Mouse (Mus musculus) urinary bladder, postnatal 25 days (tissue): ENCODE results near the gene Fmnl2.

ENCODE experiments used
- DNase-seq: peaks from one replicate; pipeline ENCODE4 v3.0.0; 2022; ENCODE audit warnings: low spot score

Fmnl2 gene

DNA sequence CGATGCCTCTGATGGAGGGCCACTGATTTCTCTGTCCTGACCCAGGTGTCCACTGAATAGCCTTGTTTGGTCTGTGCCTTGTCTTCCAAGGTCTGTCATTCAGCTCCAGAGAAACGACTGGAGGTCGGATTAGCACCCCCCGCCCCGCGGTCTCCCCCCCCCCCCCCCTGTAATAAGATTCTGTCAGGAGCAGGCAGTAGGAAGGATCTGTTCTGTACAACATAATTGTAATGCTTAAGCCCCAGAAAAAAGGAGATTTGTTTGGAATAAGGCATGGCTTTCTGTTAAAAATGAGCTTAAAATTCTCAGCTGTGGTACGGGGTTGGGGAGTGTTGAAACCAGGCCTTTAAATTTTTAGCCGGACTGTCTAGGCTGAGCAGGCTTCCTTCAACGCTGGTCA is 181.1 kb downstream of the Fmnl2 start:
- no peak for DNase-seq

DNA sequence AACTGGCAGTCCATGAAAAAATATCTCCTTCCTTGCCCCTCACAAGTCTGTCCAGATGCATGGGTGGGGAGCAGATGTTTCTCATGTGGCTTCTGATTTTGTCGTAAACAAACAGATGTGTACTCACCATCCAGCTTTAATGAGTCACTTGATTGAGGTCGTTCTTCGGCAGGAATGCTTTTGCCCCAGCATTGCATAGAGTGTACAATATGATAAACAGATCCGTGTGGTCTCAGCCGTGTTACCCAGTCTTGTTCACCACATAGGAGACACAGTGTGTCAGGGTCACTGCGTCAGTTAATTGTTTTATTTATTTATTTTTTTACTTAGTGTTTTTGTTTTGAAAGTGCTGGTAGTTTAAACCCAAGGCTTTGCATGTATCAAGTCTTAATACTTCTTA is 189.4 kb downstream of the Fmnl2 start:
- no peak for DNase-seq

DNA sequence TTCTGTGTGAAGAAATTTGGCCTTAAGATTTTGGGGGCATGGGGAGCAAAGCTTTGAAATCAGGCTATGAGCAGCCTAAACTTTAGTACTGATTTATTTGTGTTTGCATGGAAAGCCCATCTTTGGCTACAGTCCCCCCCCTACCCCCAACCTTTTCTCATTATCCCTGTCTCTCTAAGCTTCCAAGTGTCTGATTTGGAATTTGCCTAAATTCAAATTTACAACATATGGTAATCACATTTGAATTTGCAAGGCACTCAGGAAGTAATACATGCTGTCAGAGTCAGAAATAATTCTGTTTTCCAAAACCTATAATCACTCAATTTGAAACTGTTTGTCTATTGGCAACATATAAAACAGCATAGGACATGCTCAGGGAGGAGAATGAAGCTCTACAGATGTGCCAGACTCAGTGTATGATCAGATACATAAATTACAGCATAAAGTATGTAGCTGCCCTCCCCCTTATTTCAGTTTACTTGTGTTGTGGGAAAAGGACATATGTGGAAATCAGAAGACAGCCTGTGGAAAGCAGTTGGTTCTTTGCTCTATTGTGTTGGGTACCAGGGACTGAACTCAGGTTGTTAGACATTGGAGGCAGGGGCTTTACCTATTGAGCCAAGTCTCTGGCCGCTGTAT is 190.2 kb downstream of the Fmnl2 start:
- DNase-seq: no peak

DNA sequence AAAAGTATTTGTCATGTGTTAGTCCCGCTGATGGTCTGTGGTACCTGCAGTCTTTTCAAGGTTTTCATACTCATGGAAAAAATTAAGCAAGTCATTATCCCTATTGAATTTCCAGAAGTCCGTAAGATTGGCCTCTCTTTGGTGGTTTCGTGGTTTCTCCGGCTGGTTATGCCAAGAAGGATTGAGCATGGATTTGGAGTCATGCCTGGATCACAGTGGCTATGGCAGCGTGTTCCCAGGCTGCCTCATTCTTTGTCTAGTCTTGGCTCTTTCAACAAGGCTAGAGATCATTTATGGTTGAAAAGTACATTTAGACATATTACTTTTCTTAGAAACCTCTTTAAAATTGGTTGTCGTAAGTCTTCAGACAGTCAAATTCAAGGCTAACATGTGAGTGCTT is 192.7 kb downstream of the Fmnl2 start:
- no peak for DNase-seq

DNA sequence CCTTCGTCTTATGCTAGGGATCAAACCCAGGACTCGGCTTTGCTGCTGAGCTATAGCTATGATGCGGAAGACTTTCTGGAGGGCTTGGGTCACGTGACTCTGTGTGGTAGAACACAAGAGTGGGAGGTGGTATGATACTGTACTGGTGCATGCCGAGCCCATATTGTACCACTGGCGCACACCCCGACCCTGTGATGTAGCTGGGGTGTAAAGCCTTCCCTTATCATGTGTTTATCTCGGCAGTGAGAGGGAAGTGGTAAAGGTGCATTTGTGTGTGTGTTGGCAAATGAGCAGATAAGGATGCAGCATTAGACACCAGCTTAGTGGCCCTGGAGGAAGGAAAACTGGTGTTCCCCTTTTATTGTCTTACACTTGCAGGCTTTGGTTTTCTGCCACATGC is 193.8 kb downstream of the Fmnl2 start:
- DNase-seq: no peak

DNA sequence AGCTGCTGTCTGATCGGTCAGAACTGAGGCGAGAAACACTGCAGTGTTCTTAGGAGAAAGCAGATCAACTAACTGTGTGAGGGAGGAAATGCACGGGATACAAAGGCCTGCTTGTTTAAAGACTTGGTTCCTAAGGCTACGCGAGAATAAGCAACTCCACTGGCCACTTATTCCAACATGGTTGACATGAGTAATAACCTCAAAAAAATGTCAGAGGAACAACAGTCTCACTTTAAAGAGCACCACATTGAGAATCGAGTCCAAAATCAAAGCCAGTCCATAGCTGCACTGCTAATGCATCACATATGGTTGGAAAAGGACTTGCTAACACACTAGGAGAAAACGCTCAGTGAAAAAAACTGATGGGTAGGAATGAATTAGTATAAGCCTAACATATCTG is 196.1 kb downstream of the Fmnl2 start:
- DNase-seq: no peak

DNA sequence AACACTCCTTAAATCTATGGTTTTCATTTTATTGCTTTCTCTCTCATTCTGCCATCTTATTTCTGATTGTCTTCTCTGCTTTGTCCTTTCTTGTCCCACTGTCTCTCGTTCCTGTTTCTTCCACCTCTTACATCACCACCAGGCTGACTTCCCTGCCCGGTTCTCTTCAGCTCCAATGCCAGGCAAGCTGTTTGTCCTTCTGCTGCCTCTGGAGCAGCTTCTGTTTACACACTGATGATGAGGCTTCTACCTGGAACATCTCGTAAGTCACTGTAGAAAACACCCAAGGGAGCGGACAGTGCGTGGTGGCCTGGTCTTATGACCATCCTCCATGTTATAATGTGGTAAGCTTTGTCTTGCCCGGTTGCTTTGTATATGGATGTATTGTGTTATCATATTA is 198.9 kb downstream of the Fmnl2 start:
- no peak for DNase-seq

DNA sequence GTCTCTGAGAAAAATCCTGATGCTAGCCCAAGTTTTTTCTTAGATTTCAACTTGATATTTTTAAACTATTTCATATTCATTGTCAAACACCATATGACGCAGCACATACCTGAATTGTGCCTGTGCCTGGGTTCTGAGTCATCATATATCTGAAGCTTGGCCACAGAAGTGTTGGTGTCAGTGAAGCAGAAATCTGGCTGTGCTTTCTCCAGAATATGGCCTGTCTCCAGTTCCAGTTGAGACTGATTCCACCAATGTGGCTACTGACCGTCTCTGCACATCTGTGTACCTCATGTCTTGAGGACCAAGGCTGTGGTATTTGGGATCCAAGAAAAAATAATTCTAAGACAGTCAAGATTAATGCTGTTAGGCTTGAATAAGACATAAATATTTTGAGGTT is 199.6 kb downstream of the Fmnl2 start:
- no peak for DNase-seq

DNA sequence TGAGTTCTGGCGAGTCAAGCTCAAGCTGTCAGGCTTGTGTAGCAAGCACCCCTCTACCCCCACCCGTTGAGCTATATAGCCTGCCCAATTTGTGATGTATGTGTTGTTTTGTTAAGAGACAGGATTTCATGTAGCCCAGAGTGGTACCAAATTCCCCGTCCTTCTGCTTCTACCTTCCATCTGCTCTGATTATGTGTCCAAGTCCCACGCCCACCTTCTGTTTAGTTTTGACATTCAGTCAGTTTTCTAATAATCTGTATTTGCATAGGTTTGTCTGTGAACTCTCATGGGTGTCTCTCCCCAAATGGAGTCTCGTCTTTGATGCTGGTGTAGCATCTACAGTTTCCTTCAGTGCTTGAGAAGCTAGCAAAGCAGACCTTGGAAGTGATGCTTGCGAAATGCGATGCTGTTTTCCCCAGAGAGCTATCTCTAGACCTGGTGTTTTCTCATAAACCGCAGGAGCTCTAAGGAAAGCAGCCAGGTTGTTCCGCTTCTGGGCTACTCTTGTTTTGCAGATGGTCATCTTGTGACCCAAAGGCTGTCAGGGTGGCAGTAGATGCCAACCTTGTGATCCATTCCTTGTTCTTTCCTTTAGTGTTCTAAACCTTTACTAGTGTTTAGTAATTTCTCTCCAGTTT is 203.8 kb downstream of the Fmnl2 start:
- no peak for DNase-seq

DNA sequence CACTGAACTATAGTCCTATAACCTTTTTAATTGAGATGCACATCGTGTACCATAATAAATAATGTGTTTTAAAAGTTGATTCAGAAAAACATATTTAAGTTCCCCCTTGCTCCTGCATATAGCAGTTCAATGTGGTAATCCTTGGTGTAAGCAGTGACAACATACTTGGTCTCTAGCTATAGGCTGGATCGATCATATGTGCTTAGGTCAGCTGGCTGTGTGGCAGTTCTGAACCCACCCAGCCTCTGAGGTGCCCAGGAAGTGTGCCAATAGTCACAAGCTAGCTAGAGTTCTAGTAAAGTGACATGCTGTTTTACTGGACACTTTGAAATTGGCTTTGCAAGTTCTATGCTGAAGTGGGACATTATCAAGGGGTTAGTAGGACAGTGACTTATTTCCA is 209.3 kb downstream of the Fmnl2 start:
- DNase-seq: no peak

DNA sequence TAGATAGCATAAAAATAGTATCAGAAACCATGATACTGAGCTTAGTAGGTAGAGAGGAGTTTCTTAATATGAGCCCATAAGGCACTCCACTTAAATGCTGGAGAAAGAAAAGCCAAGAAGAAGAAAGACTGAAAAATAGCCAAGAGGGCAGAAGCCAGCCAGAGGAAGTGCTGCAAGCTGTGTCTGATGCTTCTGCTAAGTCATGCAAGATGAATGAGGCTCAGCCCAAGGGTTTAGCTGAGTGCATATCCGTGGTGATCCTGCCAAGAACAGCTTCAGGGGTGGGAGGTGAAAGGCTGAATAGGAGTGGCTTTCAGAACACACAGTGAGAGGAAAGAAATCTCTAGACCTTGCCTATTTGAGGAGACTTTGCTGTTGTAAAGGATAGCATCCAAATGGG is 212.9 kb downstream of the Fmnl2 start:
- peak; percentile 6 for DNase-seq

DNA sequence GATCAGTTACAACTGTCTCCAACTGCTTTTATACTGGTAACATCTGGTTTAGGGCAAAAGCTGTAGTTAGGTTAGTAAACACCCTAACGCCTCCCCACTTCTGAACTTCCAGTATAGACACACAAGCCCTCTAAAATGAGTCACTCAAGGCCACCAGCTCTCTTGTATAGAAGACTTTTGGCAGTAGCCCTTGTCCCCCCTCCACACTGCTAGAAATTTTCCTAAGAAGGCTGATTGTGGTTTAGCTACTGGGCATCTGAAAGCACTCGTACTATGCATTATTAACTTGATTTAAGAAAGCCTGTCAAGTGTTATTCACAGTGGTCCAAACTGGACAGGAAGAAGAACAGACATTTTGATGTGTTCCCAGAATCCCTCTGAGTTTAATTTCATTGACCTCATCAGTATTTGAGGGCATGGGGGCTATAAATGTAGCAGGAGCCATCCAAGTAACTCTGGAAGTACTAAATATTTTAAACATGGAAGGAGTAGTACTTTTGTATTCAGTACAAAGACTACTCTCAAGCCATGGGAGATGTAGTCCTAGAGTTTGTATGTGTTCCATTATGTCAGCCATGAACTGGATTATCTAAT is 222.1 kb downstream of the Fmnl2 start:
- no peak for DNase-seq

DNA sequence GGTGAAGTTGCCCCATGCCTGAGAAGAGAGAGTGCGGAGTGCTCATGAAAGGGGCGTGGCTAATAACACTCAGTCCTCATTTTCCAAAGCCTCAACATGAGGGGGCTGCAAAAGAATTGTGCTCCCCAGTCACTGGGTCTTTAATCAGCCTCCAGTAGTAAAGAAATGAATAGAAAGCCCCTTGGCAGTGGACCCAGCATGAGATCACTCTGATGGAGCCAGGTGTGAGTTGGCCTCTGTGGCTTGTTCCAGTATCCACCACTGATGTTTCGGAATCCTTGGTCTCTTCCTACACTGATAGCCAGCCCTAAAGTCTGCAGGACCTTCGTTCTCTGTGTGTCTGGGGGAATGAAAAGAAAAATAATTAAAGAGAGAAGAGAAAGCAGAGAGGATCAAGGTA is 224.4 kb downstream of the Fmnl2 start:
- no peak for DNase-seq

DNA sequence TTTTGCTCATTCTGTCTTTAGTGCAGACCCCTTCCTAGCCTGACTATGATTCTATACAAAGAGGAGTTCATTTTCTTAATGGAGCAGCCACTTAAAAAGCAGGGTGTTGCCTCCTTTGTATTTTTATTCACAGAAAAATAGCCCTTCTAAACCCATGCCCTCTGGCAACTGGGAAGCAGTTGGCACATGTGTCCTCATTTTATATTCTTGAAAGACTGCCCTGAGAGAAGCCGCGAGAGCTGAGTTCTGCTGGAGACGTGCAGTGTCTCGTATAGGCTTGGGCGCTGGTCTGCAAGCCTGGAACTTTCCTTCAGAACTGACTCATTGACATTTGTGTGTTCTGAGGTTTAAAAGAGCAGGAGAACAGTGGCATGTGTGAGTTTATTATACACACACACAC is 224.8 kb downstream of the Fmnl2 start:
- no peak for DNase-seq

DNA sequence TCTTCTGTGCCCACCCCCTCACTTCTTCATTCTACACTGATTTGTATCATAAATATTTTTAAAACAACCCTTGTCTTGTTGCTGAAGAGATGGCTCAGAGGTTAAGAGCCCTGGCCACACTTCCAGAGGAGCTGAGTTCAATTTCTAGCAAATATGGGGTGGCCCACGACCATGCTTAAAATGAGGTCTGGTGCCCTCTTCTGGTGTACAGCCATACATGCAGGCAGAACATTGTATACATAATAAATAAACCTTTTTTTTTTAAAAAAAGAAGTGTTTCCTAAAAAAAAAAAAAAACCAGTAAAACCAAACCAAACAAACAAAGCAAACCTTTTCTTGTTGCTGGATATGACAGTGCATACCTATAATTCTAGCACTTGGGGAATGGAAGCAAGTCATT is 225.6 kb downstream of the Fmnl2 start:
- no peak for DNase-seq

DNA sequence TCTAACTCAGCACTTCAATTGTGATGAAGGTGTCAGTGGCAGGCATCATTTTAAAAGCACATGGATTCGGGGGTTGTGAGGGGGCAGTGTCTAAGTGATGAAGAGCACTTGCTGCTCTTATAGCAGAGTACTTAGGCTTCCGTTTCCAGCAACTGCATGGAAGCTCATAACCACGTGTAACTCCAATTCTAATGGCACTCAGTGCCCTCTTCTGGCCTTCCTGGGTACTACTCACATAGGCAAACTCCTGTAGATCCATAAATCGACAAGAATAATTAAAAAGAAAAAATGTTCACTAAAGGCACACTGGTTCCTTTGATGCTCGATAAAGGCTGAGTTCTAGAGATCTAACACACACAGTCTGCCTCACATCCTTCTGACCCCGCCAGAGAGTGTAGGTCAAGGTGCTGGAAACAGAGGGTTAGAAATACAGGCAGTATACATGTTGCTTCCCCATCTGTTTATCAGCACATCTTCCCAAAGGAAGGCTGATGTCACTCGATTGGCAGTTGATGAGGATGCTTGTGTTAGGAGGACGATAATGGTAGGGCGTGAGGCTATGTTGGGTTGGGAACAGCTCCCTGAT is 228.1 kb downstream of the Fmnl2 start:
- peak; percentile 42 for DNase-seq

DNA sequence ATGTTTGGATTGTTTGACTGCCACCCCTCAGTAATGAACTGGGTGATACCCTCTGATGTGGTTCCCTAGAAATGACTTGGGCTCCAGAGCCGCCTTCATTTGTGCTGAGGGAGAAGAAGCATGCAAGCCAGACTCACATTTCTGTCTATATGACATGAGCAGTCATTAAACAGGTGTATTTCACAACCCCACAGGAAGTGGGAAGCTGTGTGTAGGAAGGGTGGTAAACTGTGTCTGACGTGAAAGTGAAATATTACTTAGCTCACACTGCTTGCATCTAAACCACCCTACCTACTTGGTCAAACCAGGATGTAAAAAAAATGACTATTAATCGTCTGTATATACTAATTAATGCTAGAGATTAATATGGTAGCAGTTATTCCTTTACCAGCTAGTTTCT is 231.1 kb downstream of the Fmnl2 start:
- DNase-seq: no peak

DNA sequence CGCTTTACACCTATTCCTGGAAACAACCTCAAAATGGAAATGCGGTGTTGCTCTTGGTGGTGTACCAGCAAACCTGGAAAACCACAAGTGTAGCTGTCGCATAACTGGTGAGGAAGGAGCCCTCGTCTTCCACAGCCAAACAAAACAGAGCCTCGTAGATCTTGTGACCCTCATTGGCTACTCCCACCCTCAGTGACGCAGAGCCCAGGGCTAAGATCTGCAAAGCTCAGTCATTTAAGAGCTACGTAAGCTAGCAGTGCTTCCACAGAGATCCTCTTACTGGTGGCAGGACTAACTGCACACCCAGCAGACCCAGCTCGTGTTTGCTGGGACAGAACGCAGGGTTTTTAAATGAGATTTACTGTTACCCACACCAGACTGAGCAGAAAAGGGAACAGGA is 237.4 kb downstream of the Fmnl2 start:
- no peak for DNase-seq

DNA sequence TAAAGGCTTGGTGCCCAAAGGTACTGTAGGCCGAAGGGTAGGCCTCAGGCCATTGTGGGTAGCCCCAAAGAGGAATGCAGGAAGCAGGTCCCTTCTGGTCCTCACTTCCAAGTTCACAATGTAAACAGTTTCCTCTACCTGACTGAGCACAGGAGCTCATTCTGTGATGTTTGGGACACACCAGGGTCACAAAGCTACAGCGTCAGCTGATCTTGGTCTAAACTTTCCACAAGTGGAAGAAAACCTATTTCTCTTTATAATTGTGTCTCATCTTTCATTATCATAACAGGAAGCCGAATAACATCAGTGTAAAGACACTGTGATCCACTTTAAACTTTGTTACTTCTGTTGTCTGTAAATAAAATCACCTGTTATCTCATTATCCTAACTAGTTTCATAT is 237.8 kb downstream of the Fmnl2 start:
- no peak for DNase-seq

DNA sequence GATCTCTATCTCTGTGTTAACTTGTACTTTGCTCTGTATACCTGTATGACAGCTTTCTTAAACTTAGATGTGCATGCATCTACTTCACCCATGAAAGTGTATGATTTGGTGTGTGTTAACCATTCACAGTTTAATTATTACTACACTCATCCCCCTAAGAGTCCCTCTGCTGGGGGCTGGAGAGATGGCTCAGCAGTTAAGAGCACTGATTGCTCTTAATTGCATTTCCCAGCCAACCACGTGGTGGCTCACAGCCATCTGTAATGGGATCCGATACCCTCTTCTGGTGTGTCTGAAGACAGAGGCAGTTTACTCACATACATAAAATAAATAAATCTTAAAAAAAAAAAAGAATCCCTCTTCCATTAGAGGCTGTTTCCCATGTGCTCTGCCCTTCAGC is 242.4 kb downstream of the Fmnl2 start:
- DNase-seq: no peak

DNA sequence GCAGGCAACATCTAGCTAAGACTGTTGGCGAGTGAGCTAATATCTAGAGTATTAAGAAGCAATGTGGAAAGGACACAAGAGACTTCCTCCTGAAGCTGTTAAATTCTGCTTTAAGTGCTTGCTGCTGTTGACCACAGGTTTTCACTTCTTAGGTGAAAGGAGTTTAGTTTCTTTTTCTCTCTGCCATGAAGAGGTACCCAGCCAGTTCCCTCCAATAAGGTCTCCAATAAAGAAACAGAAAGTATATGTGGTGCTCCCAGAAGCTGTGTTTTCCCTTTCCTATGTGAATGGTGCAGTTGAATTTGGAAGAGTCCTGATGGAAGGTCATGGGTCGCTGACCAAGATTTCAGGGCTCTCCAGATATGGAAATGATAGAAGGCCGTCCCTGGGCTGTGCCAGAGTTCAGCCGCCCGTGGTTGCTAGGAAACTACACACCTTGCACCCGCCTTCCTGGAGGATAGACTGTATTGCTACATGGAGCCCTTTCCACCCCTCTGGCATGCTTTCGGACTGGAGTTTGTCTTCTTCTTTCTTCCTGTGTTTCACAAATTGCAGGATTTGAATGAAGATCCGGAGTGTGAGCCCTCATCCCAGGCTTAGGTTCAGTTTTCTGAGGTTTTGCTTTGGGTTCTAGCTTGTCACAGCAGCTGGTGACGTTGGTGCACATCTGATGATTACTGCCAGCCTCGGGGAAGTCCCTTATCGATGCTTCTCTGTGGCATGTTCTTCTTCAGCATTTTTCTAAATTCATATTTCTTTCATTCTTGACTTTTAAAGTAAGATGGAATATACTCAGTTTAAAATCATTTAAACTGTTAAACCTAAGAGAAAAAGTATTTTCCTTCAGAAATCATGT is 244.5 kb downstream of the Fmnl2 start:
- no peak for DNase-seq

DNA sequence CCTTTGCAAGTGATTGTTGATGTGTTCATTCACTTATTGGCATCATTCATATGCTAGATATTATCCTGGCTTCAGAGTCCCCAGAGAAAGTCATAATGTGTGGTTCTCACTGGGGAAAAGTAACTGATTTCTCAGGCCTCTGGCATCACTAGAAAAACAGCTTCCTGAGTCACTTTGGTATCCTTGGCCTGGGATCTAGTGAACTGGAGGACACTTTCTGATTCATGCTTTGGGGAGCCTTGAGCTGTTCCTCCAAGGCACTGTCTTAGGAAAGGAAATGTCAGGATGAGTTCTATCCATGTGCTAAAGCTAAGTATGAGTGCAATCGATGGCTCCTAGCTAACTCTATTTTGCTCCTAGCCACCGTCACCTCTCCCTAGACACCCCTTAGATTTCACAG is 245.2 kb downstream of the Fmnl2 start:
- no peak for DNase-seq

DNA sequence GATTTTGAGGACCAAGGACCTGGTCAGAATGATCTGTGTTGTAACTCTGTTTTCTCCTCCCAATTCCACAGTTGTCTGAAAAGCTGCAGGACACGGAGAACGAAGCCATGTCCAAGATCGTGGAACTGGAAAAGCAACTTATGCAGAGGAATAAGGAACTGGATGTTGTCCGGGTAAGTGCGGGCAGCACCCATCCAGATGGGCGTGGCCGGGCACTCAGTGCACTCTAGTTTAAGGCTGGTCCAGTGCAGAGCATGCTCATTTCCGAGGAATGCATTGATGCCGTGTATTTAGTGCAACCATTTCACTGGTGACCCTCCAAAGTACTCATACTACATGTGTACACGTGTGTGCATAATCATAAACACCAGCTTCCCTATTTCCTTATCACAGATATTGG is 247.7 kb downstream of the Fmnl2 start:
- DNase-seq: no peak
